Comparison of ENCODE assay signal across 11 mouse cellular contexts in genomic region chr19:26746290-26746689, GRCm38 (mm10).
DNase-seq lines count a peak whose midpoint lies in the region; ATAC-seq and TF ChIP-seq lines count a peak whose summit lies in the region.
"Had no signal": no experiment of that assay in that cellular context is flagged by ENCODE, and none has a peak within 500 bp of the region (broad histone marks: within the 10 kb centered on the region; RNA-seq: fewer than 3 reads in every experiment).

No protein-coding gene starts in this region.

- no peaks in the 10 kb centered on the region for H3K36me3 ChIP-seq in kidney, adult 2 months (ENCODE audit: control insufficient read depth, insufficient read depth, low read length)
- H3K36me3 ChIP-seq in forebrain, embryonic 10.5 days (replicated peaks): no peaks in the 10 kb centered on the region
- H3K36me3 ChIP-seq in limb, embryonic 13.5 days: 0 out of 2 replicates have a peak, but pooled peaks cover 5% of the 10 kb centered on the region

- no peak overlapping the region for H3K9ac ChIP-seq in limb, embryonic 13.5 days

- 78% methylated on average over 10 of the region's 10 CpGs for WGBS in kidney, adult 2 months
- WGBS in forebrain, embryonic 10.5 days: 93% methylated on average over 10 of the region's 10 CpGs
- WGBS in limb, embryonic 13.5 days: 78% methylated on average over 10 of the region's 10 CpGs

- ATAC-seq in limb, embryonic 13.5 days (ENCODE audit: low FRiP score, low read depth): no peak

- peak; percentile 19 for DNase-seq in kidney, adult 2 months
- DNase-seq in kidney, postnatal 4 days: no peak
- peak; percentile 67 for DNase-seq in cerebellum, adult 9-11 months
- no peak for DNase-seq in forebrain, embryonic 10.5 days (ENCODE audit: extremely low spot score, low spot score)
- no peak for DNase-seq in adrenal gland, postnatal 4 days (ENCODE audit: low spot score in 2 of 2)
- no peak for DNase-seq in ovary, postnatal 10 days (ENCODE audit: low spot score)
- DNase-seq in testis, postnatal 10 days (ENCODE audit: low spot score): no peak
- DNase-seq: heart, postnatal 10 days; thymus, postnatal 25 days had no signal

- no peaks in the 10 kb centered on the region for H3K27me3 ChIP-seq in kidney, adult 2 months (replicated peaks; ENCODE audit: control insufficient read depth, insufficient read depth, low read length)
- no peaks in the 10 kb centered on the region for H3K27me3 ChIP-seq in forebrain, embryonic 10.5 days (ENCODE audit: poor library complexity, severe bottlenecking)
- no peaks in the 10 kb centered on the region for H3K27me3 ChIP-seq in limb, embryonic 13.5 days

- no peak for TF ChIP-seq POLR2A in kidney, adult 2 months (IDR thresholded peaks at IDR 0.05; ENCODE audit: low read depth, low read length)

- no peak overlapping the region for H3K27ac ChIP-seq in kidney, adult 2 months (ENCODE audit: insufficient read depth, low read depth, low read length)
- peak overlapping the region; percentile 97 for H3K27ac ChIP-seq in forebrain, embryonic 10.5 days
- peak overlapping the region; percentile 98; the same call in 1 of the 2 replicates for H3K27ac ChIP-seq in limb, embryonic 13.5 days
- H3K27ac ChIP-seq: macrophage had no signal

- H3K4me2 ChIP-seq in limb, embryonic 13.5 days (replicated peaks): peak overlapping the region; percentile 78

- peaks cover 8% of the 10 kb centered on the region; the same call in 1 of the 2 replicates for H3K4me1 ChIP-seq in kidney, adult 2 months (ENCODE audit: control insufficient read depth, insufficient read depth, low read length)
- H3K4me1 ChIP-seq in forebrain, embryonic 10.5 days: peaks cover 29% of the 10 kb centered on the region
- H3K4me1 ChIP-seq in limb, embryonic 13.5 days: peaks cover 23% of the 10 kb centered on the region

- TF ChIP-seq CTCF in kidney, adult 2 months (conservative IDR thresholded peaks at IDR 0.05; ENCODE audit: insufficient read depth, insufficient read length, low read depth, low read length): no peak

- no peaks in the 10 kb centered on the region for H3K9me3 ChIP-seq in forebrain, embryonic 10.5 days
- no peaks in the 10 kb centered on the region for H3K9me3 ChIP-seq in limb, embryonic 13.5 days

- no peak overlapping the region for H3K4me3 ChIP-seq in kidney, adult 2 months (ENCODE audit: insufficient read depth, low read depth, low read length)
- H3K4me3 ChIP-seq in forebrain, embryonic 10.5 days: no peak overlapping the region
- no peak overlapping the region for H3K4me3 ChIP-seq in limb, embryonic 13.5 days

Comparison
In these comparisons a context has a peak if more than half of its experiments do, and no peak if none do; other contexts are left out.
1. DNase-seq: peak in kidney, adult 2 months (single experiment) and cerebellum, adult 9-11 months (single experiment); none in kidney, postnatal 4 days (0 of 2), forebrain, embryonic 10.5 days (single experiment), adrenal gland, postnatal 4 days (0 of 2), ovary, postnatal 10 days (single experiment) and testis, postnatal 10 days (single experiment).